Mouse (Mus musculus): ENCODE data around the gene Hspa8. TPM values are rescaled to one million over a fixed set of nuclear protein-coding genes. Genes with fewer than 3 reads are reported as not detected.

The Hspa8 gene
- total RNA-seq, 2 experiments from 2014 or later, result 3,454 to 7,940 TPM

Other genes with a start within 250 kb of the Hspa8 start
- gene Gm21915, start 130.4 kb upstream of the Hspa8 start, total RNA-seq (2014; fragmentation: Nextera tagmentation), result not detected in 2 replicates
- not detected in 2 replicates for gene Gm21915, start 130.4 kb upstream of the Hspa8 start, total RNA-seq (2017)
- not detected in 2 replicates for gene Clmp, start 115.0 kb upstream of the Hspa8 start, total RNA-seq (2014; fragmentation: Nextera tagmentation)
- gene Clmp, start 115.0 kb upstream of the Hspa8 start, total RNA-seq (2017), result 0.19 and 0.27 TPM in 2 replicates
- gene Bsx, start 73.1 kb downstream of the Hspa8 start, total RNA-seq (2014; fragmentation: Nextera tagmentation), result not detected in 2 replicates
- not detected in 2 replicates for gene Bsx, start 73.1 kb downstream of the Hspa8 start, total RNA-seq (2017)
- gene Jhy, start 163.1 kb downstream of the Hspa8 start, total RNA-seq (2014; fragmentation: Nextera tagmentation), result not detected in 2 replicates
- gene Jhy, start 163.1 kb downstream of the Hspa8 start, total RNA-seq (2017), result not detected in 2 replicates
- not detected in 2 replicates for gene Crtam, start 203.6 kb downstream of the Hspa8 start, total RNA-seq (2014; fragmentation: Nextera tagmentation)
- 3.1 TPM in 1 of 2 replicates, not detected in the other for gene Crtam, start 203.6 kb downstream of the Hspa8 start, total RNA-seq (2017)

Data from megakaryocyte-erythroid progenitor cell, adult 5-6 weeks (primary cell).